Mouse (Mus musculus): ENCODE data around the gene Slc35c1.

The Slc35c1 gene

GRCm38 (mm10) chr2:92459921-92460707 lies at the start of gene Slc35c1:
Gene Slc35c1 (minus strand): TSS chr2:92460538.
- peak; percentile 49 to 61 for DNase-seq (ENCODE audit: low read depth in 2 of 2, low spot score in 2 of 2)

GRCm38 (mm10) chr2:92505291-92505690 lies 45.0 kb upstream of the Slc35c1 start:
- no peak for DNase-seq (ENCODE audit: low read depth in 2 of 2, low spot score in 2 of 2)

- DNase-seq (ENCODE audit: low read depth in 2 of 2, low spot score in 2 of 2) = no peak
Measured at GRCm38 (mm10) chr2:92503421-92503820, 43.1 kb upstream of the Slc35c1 start.

- no peak for DNase-seq (ENCODE audit: low read depth in 2 of 2, low spot score in 2 of 2)
Measured at GRCm38 (mm10) chr2:92499701-92500322, 39.5 kb upstream of the Slc35c1 start.

- DNase-seq (ENCODE audit: low read depth in 2 of 2, low spot score in 2 of 2) = no peak
Measured at GRCm38 (mm10) chr2:92497112-92497511, 36.8 kb upstream of the Slc35c1 start.

GRCm38 (mm10) chr2:92496681-92497080 lies 36.3 kb upstream of the Slc35c1 start:
- DNase-seq (ENCODE audit: low read depth in 2 of 2, low spot score in 2 of 2) = no peak

- DNase-seq (ENCODE audit: low read depth in 2 of 2, low spot score in 2 of 2) = no peak
Measured at GRCm38 (mm10) chr2:92494956-92495355, 34.6 kb upstream of the Slc35c1 start.

GRCm38 (mm10) chr2:92494423-92494822 lies 34.1 kb upstream of the Slc35c1 start:
- no peak for DNase-seq (ENCODE audit: low read depth in 2 of 2, low spot score in 2 of 2)

GRCm38 (mm10) chr2:92493656-92494390 lies 33.5 kb upstream of the Slc35c1 start:
- DNase-seq (ENCODE audit: low read depth in 2 of 2, low spot score in 2 of 2) = no peak

- no peak for DNase-seq (ENCODE audit: low read depth in 2 of 2, low spot score in 2 of 2)
Measured at GRCm38 (mm10) chr2:92491950-92492501, 31.7 kb upstream of the Slc35c1 start.

GRCm38 (mm10) chr2:92490541-92490940 lies 30.2 kb upstream of the Slc35c1 start:
- DNase-seq (ENCODE audit: low read depth in 2 of 2, low spot score in 2 of 2) = no peak

- no peak for DNase-seq (ENCODE audit: low read depth in 2 of 2, low spot score in 2 of 2)
Measured at GRCm38 (mm10) chr2:92487791-92488190, 27.5 kb upstream of the Slc35c1 start.

- no peak for DNase-seq (ENCODE audit: low read depth in 2 of 2, low spot score in 2 of 2)
Measured at GRCm38 (mm10) chr2:92486911-92487310, 26.6 kb upstream of the Slc35c1 start.

- DNase-seq (ENCODE audit: low read depth in 2 of 2, low spot score in 2 of 2) = peak; percentile 75 to 85
Measured at GRCm38 (mm10) chr2:92486403-92486802, 26.1 kb upstream of the Slc35c1 start.

- DNase-seq (ENCODE audit: low read depth in 2 of 2, low spot score in 2 of 2) = peak in 1 of 2 experiments; percentile 25
Measured at GRCm38 (mm10) chr2:92485640-92486295, 25.4 kb upstream of the Slc35c1 start.

GRCm38 (mm10) chr2:92484256-92485025 lies 24.1 kb upstream of the Slc35c1 start:
- DNase-seq (ENCODE audit: low read depth in 2 of 2, low spot score in 2 of 2) = peak in 1 of 2 experiments; percentile 25

- no peak for DNase-seq (ENCODE audit: low read depth in 2 of 2, low spot score in 2 of 2)
Measured at GRCm38 (mm10) chr2:92483505-92483904, 23.2 kb upstream of the Slc35c1 start.

- DNase-seq (ENCODE audit: low read depth in 2 of 2, low spot score in 2 of 2) = no peak
Measured at GRCm38 (mm10) chr2:92482551-92482950, 22.2 kb upstream of the Slc35c1 start.

GRCm38 (mm10) chr2:92478313-92478688 lies 18.0 kb upstream of the Slc35c1 start:
- DNase-seq (ENCODE audit: low read depth in 2 of 2, low spot score in 2 of 2) = no peak

GRCm38 (mm10) chr2:92477672-92478312 lies 17.5 kb upstream of the Slc35c1 start:
- DNase-seq (ENCODE audit: low read depth in 2 of 2, low spot score in 2 of 2) = no peak
